Mouse (Mus musculus) urinary bladder, postnatal 14 days (tissue): Measurements from ENCODE around the gene Papss1.

Experiments used
- DNase-seq: peaks from one replicate; pipeline ENCODE4 v3.0.0; 2021; ENCODE audit warnings: low spot score

Papss1 gene

GRCm38 (mm10) chr3:131581096-131581495 is 16.5 kb downstream of the Papss1 start:
- no peak for DNase-seq

DNA sequence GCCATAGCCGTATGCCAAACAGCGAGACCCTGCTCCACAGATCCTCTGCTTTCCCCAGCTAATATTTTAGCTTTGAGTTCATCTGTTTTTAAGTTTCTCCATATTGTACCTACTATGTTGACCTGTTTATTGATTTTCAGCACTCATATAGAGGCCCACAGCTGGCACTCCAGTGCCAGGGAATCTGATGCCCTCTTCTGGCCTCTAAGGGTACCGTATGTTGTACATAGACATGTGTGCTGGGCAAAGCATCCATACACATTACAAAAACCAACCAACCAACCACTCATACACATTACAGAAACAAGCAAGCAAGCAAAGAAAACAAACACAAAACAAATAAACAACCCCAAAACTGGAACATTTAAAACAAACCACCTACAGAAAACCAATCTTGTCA is 22.2 kb downstream of the Papss1 start:
- DNase-seq = no peak

DNA sequence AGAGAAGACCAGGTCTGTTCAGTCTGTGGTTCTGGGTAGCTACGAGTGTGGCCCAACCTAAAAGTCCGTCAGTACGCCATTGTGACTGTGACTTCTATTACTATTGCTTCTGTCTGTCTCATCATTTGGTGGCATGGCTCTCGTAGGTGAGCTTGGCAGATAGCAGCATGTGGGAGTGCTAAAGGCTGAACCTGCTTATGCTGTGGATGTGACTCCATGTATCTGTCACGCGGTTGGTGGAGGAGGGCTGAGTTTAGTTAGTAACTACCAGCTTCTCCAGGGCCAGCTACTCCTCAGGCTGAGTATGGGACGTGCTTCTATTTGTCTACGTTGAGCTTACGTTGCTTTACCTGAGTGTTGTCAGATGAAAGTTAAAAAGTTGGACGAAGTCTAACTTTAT is 23.4 kb downstream of the Papss1 start:
- DNase-seq = no peak

- no peak for DNase-seq
Measured at GRCm38 (mm10) chr3:131593143-131593798, 28.7 kb downstream of the Papss1 start.

GRCm38 (mm10) chr3:131594361-131594760 is 29.8 kb downstream of the Papss1 start:
- DNase-seq = no peak

DNA sequence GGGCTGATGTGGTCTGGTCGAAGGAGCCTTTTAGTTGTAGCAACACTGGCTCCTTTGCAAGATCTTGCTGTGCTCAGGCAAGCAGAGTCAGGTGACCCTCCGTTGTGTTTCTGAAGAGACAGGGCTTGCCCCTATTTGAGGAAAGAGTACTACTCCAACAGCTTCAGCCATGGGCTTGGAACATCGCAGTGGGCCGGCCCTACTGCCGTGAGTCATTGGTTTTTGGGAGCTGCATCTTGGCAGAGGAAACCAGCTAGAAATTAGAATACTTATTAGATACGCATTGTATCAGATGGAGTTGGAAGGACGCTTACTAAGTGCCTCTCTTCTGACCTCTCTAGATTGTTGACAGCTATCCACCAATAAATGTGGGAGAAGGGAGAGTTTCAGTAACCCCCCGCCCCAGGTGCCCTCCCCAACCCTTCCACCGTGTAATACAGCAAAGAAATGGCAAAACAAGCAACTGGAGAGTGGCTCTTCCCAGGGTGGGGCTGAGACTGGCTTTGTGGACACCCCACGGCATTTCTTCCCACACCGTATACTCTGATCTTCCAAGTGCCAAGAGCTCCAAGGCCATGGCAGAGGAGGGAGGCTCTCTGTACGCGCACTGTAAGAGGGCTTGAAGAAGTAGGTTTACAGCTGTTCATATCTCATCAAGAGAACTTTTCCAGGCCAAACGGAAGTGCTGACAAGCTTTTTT is 31.1 kb downstream of the Papss1 start:
- DNase-seq = no peak

DNA sequence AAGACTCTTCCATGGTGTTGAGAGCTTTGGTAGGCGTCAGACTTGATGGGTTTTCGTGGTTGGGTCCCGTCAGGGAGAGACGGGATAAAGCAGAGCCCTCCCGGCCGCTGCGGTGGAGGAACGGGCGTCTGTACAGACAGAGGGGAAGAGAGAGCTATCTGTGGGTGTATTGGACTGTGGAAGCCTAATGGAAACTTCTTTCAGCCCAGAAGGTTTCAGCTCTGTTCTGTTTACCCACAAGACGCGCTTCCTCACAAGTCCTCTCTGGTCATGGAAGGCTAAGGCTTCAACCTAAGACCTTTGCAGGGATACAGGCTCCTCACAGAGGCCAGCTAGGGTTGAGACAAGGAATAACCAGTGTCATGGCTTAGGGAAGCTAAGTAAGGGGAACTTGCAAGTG is 36.2 kb downstream of the Papss1 start:
- DNase-seq = no peak

GRCm38 (mm10) chr3:131601366-131601765 is 36.8 kb downstream of the Papss1 start:
- DNase-seq = no peak

GRCm38 (mm10) chr3:131602995-131603414 is 38.4 kb downstream of the Papss1 start:
- no peak for DNase-seq

- DNase-seq = no peak
Measured at GRCm38 (mm10) chr3:131608112-131608511, 43.5 kb downstream of the Papss1 start.

GRCm38 (mm10) chr3:131609651-131610050 is 45.1 kb downstream of the Papss1 start:
- no peak for DNase-seq

DNA sequence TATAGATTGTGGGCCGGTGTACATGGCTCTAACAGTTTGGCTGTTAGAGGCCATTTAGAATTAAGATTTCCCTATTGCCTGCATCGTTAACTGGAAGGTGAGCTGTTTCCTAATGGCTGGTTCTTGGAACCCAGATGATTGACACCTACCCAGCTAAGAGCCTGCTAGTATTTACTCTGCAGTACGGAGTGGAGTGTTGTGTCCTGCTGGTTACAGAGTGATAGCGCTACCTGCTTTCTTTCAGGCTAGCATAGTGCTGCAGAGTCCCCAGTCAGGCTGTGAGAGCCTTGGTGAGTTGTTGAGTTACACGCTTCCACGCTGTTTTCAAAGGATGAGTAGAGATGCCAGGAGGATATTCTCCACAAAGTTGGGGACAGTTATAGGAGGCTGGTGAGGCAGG is 46.0 kb downstream of the Papss1 start:
- no peak for DNase-seq

DNA sequence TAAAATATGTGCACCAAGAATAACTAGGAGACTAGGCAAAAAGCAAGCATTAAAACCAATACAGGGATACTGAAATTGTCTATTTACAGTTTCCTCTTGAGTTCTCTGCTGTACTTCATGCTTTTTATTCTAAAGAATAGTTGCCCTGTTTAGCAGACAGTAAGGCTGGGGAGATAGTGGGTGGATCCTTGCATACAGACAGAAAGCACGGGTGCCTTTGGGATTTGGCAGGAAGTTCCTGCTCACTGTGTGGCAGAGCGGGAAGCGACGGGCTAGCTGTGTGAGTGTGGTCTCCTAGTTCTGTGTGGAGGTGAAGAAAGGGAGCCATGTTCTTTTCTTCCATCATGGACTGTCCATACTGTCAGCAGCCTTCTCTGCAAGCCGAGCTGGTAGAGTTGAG is 48.3 kb downstream of the Papss1 start:
- no peak for DNase-seq

DNA sequence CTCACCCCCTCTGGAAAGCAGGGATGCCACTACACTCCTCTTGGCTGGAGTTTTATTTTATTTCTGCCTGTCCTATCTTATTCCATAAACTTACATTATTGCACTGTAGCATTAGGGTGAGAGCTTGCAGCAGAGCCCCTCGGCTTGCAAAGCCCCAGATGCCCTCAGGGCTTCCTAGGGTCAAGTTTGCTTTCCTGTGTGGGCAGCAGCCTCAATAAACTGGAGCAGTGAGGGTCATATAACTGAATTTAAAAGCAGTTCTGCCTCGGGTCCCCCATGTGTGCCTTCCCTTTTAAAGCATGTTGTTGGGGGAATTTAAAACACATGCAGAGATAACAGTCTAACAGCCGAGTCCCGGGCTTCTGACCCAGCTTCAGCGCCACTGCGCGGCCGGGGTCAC is 49.5 kb downstream of the Papss1 start:
- no peak for DNase-seq

GRCm38 (mm10) chr3:131618580-131619338 is 54.2 kb downstream of the Papss1 start:
- no peak for DNase-seq

DNA sequence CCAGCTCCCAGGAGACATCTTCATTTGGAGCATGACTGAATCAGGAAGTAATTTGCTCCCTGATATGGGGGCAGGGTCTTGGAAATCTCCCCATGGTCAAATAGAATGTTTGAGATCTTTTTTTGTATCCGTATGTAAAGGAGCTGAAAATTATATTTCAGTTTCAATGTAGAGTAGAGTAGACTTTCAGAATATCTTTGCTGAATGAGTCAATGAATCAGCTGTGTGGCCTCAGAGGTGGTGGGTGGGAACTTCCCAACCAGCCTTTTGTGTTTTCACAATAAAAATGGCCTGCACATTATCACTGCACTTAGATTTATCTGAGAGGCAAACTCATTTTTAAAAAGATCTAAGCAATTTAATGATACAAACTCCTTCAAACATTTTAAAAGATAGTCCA is 58.6 kb downstream of the Papss1 start:
- DNase-seq = no peak

DNA sequence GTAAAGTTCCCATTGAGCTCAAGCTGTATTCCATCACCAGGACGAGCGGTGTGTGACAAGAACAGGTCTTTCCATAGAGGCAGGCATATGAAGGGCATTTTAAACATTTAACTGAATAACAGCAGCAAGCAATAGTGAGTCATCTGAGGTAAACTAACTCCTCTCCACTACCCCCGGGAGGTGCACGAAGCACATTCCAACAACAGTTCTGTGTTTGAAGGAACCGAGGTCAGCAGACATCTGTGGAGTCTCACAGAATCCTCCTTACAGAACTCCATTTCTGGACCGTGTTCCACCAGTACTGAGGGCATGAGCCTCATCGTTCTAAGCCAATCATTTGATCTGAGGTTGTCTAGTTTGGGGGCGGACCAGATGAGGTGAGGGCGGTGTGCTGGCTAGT is 59.5 kb downstream of the Papss1 start:
- no peak for DNase-seq

- no peak for DNase-seq
Measured at GRCm38 (mm10) chr3:131627476-131627875, 62.9 kb downstream of the Papss1 start.

DNA sequence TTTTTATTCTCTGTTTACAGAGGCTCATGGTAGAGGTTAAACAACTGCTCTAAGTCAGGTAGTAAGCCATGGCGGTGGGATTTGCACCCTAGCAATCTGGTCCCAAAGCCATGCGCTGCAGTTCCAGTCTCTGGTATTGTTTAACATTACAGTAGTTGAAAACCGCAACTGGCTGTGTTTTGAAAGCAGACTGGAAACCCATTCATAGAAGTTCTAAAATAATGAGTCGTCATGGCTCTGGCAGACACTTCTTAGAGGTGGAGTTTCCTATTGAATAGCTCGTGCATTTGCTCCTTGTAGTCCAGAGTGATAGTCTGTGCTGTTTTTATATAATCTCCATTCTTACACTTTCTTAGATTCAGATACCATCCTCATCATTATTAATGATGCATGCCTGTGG is 63.7 kb downstream of the Papss1 start:
- DNase-seq = no peak

- no peak for DNase-seq
Measured at GRCm38 (mm10) chr3:131628931-131629330, 64.4 kb downstream of the Papss1 start.

DNA sequence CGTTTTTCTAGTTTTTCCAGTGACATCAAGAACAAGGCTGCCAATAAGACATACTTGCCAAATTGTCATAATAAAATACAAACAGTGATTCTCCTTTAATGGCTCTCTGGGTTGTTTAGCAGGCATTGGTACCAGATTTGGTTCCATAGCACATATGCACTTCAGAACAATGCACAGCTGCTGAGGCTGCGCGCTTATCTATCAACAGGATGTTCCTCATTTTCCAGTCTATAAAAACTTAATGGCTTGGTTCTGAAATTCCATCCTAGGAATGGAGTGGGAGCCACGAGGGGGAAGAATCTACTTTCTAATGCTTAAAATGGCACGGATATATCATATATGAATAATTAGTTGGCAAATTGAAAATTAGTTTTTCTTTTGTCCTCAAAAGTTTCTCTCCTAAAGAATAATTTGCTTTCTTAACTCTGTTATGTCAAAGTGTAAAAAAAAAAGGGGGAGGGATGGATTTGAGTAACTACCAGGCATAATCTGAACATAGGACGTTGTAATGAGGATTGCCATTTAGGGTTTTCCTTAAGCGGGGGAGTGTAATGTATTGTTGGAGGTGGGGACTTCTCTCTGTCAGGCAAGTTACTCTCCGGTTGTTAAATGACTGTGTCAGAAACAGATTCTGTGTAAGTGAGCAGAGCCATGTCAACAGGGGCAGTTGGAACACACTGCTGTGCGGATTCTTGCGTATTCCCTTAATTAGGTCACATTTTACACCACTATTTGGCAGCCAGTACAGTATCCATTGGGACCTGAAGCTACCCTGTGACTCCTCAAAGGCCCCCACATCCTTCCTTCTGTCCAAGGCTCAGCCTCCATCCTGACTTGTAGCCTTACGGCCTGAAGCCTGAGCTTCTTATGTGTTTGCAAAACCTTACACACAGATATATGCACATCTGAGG is 66.1 kb downstream of the Papss1 start:
- no peak for DNase-seq

DNA sequence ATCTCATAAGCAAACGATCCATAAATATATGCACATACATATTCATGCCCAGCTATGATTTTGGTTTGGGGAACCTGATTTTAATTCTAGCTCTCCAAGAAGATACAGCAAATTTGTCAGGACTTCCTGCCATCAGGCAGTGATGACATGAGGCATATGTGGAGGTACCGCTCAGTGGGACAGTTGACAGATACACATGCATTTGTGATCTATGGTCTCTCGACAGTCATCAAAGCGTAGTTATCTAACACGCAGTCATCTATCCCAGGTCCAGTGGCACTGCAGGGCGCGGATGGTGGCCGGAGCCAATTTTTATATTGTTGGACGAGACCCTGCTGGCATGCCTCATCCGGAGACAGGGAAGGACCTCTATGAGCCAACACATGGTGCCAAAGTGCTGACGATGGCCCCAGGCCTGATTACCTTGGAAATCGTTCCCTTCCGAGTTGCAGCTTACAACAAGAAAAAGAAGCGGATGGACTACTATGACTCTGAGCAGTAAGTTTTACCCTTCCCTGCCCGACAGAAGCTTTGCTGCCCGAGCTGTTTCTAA is 66.8 kb downstream of the Papss1 start:
- peak; percentile 24 for DNase-seq
